Mouse (Mus musculus) ES-E14 (cell line): ENCODE data around the gene Bcl2l14. TPM values are rescaled to one million over a fixed set of nuclear protein-coding genes. Genes with fewer than 3 reads are reported as not detected.

Source experiments
- DNase-seq: peaks from one replicate; pipeline ENCODE4 v3.0.0-alpha.2; 2013; ENCODE audit warnings: low read depth, low spot score
- H3K27ac ChIP-seq: 2 replicates; pipeline ENCODE4 v1.5.1; 2012; ENCODE audit warnings: low read depth, mild to moderate bottlenecking, low read length, moderate library complexity, mixed read lengths; ENCODE audit not compliant: poor library complexity, insufficient read depth, severe bottlenecking
- H3K36me3 ChIP-seq: 2 replicates; pipeline ENCODE4 v1.6.1; 2012; ENCODE audit warnings: mild to moderate bottlenecking, low read length, moderate library complexity, mixed read lengths; ENCODE audit not compliant: control insufficient read depth, poor library complexity, insufficient read depth, severe bottlenecking
- H3K4me1 ChIP-seq, 2 experiments: fragments of 150-350 bp in 1 of 2; sonication (generic) in 1 of 2; 2 replicates each; pipeline ENCODE4 v1.6.1; 2012; ENCODE audit warnings: low read length in 2 of 2, mild to moderate bottlenecking in 1 of 2, mixed read lengths in 1 of 2; ENCODE audit not compliant: control insufficient read depth in 2 of 2, insufficient read depth in 2 of 2, poor library complexity in 1 of 2
- H3K4me3 ChIP-seq, 2 experiments: fragments of 150-350 bp in 1 of 2; sonication (generic) in 1 of 2; 2 replicates each; pipeline ENCODE4 v1.5.1; 2012; ENCODE audit warnings: low read length in 2 of 2, low read depth in 1 of 2, mild to moderate bottlenecking in 1 of 2, mixed read lengths in 1 of 2; ENCODE audit not compliant: insufficient read depth in 1 of 2, poor library complexity in 1 of 2, severe bottlenecking in 1 of 2
- H3K9ac ChIP-seq: 2 replicates; pipeline ENCODE4 v1.6.1; 2012; ENCODE audit warnings: low read depth, mild to moderate bottlenecking, low read length, mixed read lengths; ENCODE audit not compliant: poor library complexity, insufficient read depth, severe bottlenecking
- H3K9me3 ChIP-seq: fragments of 150-350 bp; sonication (generic); 2 replicates; pipeline ENCODE4 v1.6.1; 2012; ENCODE audit warnings: low read depth, mild to moderate bottlenecking, low read length; ENCODE audit not compliant: control insufficient read depth, insufficient read depth
- CHD2 ChIP-seq: IDR thresholded peaks from 2 replicates; pipeline ENCODE4 v1.6.1; 2014; ENCODE audit warnings: mild to moderate bottlenecking, low read depth, low read length, inconsistent platforms
- HCFC1 ChIP-seq: IDR thresholded peaks from 2 replicates; pipeline ENCODE4 v1.6.1; 2012; ENCODE audit warnings: low read length, inconsistent platforms, borderline replicate concordance; ENCODE audit not compliant: insufficient read depth
- MAFK ChIP-seq: IDR thresholded peaks from 2 replicates; pipeline ENCODE4 v1.6.1; 2014; ENCODE audit warnings: mild to moderate bottlenecking, low read depth, low read length, inconsistent platforms; ENCODE audit not compliant: insufficient read depth
- ZC3H11A ChIP-seq: IDR thresholded peaks from 2 replicates; pipeline ENCODE4 v1.6.1; 2012; ENCODE audit warnings: low read depth, mild to moderate bottlenecking, inconsistent platforms, low read length, borderline replicate concordance
- ZNF384 ChIP-seq: IDR thresholded peaks from 2 replicates; pipeline ENCODE4 v1.6.1; 2012; ENCODE audit warnings: low read depth, low read length, inconsistent platforms
- in situ Hi-C, 2 experiments: fragments of 600-800 bp; cut with MboI; formaldehyde crosslinking; loops; one replicate each; pipeline ENCODE4 v1.15.1; 2025; ENCODE audit warnings: low sequenced_read_pairs in 2 of 2, inconsistent platforms in 1 of 2; ENCODE audit not compliant: unreplicated experiment in 2 of 2
- total RNA-seq: library from RNA; depleted of rRNA; stranded (reverse); fragments of 300-350 nt; gene quantifications from 2 replicates; pipeline ENCODE4 v1.2.3, GENCODE M21; 2012

Bcl2l14 gene
- total RNA-seq, 1 experiment, result 1.6 TPM

GRCm38 (mm10) chr6:134450661-134451119 lies 54.6 kb downstream of the Bcl2l14 start:
- in situ Hi-C loops, result no loop called here
- Histone ChIP-seq H3K27ac (no peak overlapping the region), H3K4me3 (no peak overlapping the region), H3K4me1 (0 out of 4 replicates have a peak, but pooled peaks cover 0 to 3% of the 10 kb centered on the region in 2 experiments), H3K9ac (no peak overlapping the region), H3K9me3 (no peaks in the 10 kb centered on the region), H3K36me3 (peaks cover 13% of the 10 kb centered on the region)
- no peak for DNase-seq
- TF ChIP-seq ZNF384, result no peak
- TF ChIP-seq ZC3H11A, result no peak
- no peak for TF ChIP-seq MAFK
- TF ChIP-seq CHD2, result no peak

DNA sequence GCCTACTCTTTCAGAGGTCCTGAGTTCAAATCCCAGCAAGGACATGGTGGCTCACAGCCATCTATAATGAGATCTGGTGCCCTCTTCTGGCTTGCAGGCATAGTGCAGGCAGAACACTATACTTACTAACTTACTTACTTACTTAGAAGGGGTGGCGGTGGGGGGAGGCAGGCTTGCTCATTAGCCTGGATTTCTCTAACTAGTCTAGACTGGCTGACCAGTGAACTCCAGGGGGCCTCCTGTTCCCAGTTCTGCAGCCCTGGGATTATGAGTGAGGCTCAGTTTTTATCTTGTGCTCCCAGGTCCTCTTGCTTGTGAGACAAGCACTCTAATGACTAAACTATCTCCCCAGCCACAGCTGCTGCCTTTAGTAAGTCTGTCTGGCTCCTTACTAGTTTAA lies 58.0 kb downstream of the Bcl2l14 start:
- no peak for TF ChIP-seq CHD2
- no peak for TF ChIP-seq HCFC1
- TF ChIP-seq ZNF384, result no peak
- TF ChIP-seq ZC3H11A, result no peak; the same call in 1 of the 2 replicates
- TF ChIP-seq MAFK, result no peak
- DNase-seq, result no peak
- Histone ChIP-seq H3K4me3 (no peak overlapping the region), H3K36me3 (peaks cover 15% of the 10 kb centered on the region), H3K9ac (no peak overlapping the region), H3K27ac (no peak overlapping the region), H3K9me3 (no peaks in the 10 kb centered on the region), H3K4me1 (0 out of 4 replicates have a peak, but pooled peaks cover 0 to 3% of the 10 kb centered on the region in 2 experiments)
- in situ Hi-C loops, result no loop called here

- Histone ChIP-seq H3K36me3 (peaks cover 16% of the 10 kb centered on the region; the same call in 1 of the 2 replicates), H3K4me1 (no peaks in the 10 kb centered on the region), H3K4me3 (no peak overlapping the region), H3K9me3 (no peaks in the 10 kb centered on the region), H3K27ac (no peak overlapping the region), H3K9ac (no peak overlapping the region)
- no peak for DNase-seq
- TF ChIP-seq CHD2 (no peak), HCFC1 (no peak), MAFK (no peak), ZC3H11A (no peak), ZNF384 (no peak)
- in situ Hi-C loops, result no loop called here
Measured at GRCm38 (mm10) chr6:134458376-134458775, 62.3 kb downstream of the Bcl2l14 start.

GRCm38 (mm10) chr6:134461175-134461574 lies 65.1 kb downstream of the Bcl2l14 start:
- H3K4me3 ChIP-seq, result no peak overlapping the region
- no peak for TF ChIP-seq ZC3H11A
- no peak overlapping the region for H3K27ac ChIP-seq
- DNase-seq, result no peak
- no peaks in the 10 kb centered on the region for H3K9me3 ChIP-seq
- H3K9ac ChIP-seq, result no peak overlapping the region
- in situ Hi-C loops, result no loop called here
- H3K36me3 ChIP-seq, result peaks cover 15% of the 10 kb centered on the region; the same call in 1 of the 2 replicates
- no peaks in the 10 kb centered on the region for H3K4me1 ChIP-seq

DNA sequence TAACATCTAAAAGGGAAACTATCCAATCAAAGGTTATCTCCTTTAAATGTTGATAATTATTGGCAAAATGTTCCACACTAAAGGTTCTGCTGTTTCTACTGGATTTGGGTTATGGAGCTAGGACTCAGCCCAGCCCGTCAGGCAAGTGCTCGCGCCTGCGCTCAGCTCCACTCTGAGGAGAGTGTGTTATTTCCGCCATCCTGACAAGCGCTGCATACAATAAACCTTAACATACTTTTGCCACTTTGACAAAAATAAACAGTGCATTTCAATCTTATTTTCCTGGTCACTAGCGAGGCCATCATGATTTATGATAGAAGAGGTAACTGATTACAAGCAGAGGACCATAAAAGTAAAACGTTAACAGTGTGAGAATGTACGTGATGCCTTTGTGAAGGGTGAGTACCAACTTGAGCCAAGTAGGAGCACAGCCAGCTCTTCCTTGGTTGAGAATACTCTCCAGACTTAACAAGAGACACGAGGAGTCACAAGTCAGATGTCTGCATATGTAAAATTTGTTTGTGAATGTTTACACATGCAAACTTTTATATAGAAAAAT lies 70.6 kb downstream of the Bcl2l14 start:
- no peaks in the 10 kb centered on the region for H3K4me1 ChIP-seq
- no peak overlapping the region for H3K9ac ChIP-seq
- DNase-seq, result no peak
- in situ Hi-C loops, result no loop called here
- no peak overlapping the region for H3K27ac ChIP-seq
- H3K4me3 ChIP-seq, result no peak overlapping the region
- no peaks in the 10 kb centered on the region for H3K9me3 ChIP-seq
- H3K36me3 ChIP-seq, result peaks cover 2% of the 10 kb centered on the region
- no peak for TF ChIP-seq ZNF384
- no peak for TF ChIP-seq ZC3H11A
- TF ChIP-seq CHD2, result no peak
- no peak for TF ChIP-seq MAFK
- no peak for TF ChIP-seq HCFC1
